Mouse (Mus musculus) CH12F3 (cell line): ENCODE data around the gene Nvl.

Experiments used
- in situ Hi-C: fragments of 300-500 bp; cut with MboI; formaldehyde crosslinking; loops from 2 replicates; pipeline ENCODE4 v1.14.3; 2020; ENCODE audit warnings: low sequenced_read_pairs

Nvl gene

GRCm38 (mm10) chr1:181143950-181144836 lies at the start of gene Nvl, which contains the start of gene Cnih4:
Gene Nvl (minus strand): TSS chr1:181144204.
Gene Cnih4 (plus strand): TSS chr1:181144693.
- in situ Hi-C loops: no loop called here

GRCm38 (mm10) chr1:181188925-181189324 lies 44.9 kb upstream of the Nvl start:
- in situ Hi-C loops: no loop called here

- in situ Hi-C loops: no loop called here
Observed at GRCm38 (mm10) chr1:181170210-181170609, 26.2 kb upstream of the Nvl start.

GRCm38 (mm10) chr1:181168377-181168776 lies 24.4 kb upstream of the Nvl start:
- in situ Hi-C loops: no loop called here

GRCm38 (mm10) chr1:181167816-181168215 lies 23.8 kb upstream of the Nvl start:
- in situ Hi-C loops: no loop called here

- in situ Hi-C loops: no loop called here
Observed at GRCm38 (mm10) chr1:181151541-181151940, 7.5 kb upstream of the Nvl start.

- in situ Hi-C loops: no loop called here
Observed at GRCm38 (mm10) chr1:181150827-181151534, 7.0 kb upstream of the Nvl start.

- in situ Hi-C loops: no loop called here
Observed at GRCm38 (mm10) chr1:181150431-181150826, 6.4 kb upstream of the Nvl start.

- in situ Hi-C loops: no loop called here
Observed at GRCm38 (mm10) chr1:181149373-181150017, 5.5 kb upstream of the Nvl start.

GRCm38 (mm10) chr1:181148540-181148939 lies 4.5 kb upstream of the Nvl start:
- in situ Hi-C loops: no loop called here

- in situ Hi-C loops: no loop called here
Observed at GRCm38 (mm10) chr1:181146187-181146586, 2.2 kb upstream of the Nvl start.

GRCm38 (mm10) chr1:181144966-181145365 lies 962 bp upstream of the Nvl start:
- in situ Hi-C loops: no loop called here

- in situ Hi-C loops: no loop called here
Observed at GRCm38 (mm10) chr1:181143609-181143949, 425 bp downstream of the Nvl start.

GRCm38 (mm10) chr1:181138730-181139129 lies 5.3 kb downstream of the Nvl start:
- in situ Hi-C loops: no loop called here

- in situ Hi-C loops: no loop called here
Observed at GRCm38 (mm10) chr1:181131915-181132314, 12.1 kb downstream of the Nvl start.

GRCm38 (mm10) chr1:181126766-181127165 lies 17.2 kb downstream of the Nvl start:
- in situ Hi-C loops: no loop called here

- in situ Hi-C loops: no loop called here
Observed at GRCm38 (mm10) chr1:181125916-181126315, 18.1 kb downstream of the Nvl start.

- in situ Hi-C loops: no loop called here
Observed at GRCm38 (mm10) chr1:181124145-181124544, 19.9 kb downstream of the Nvl start.

GRCm38 (mm10) chr1:181117112-181117511 lies 26.9 kb downstream of the Nvl start:
- in situ Hi-C loops: no loop called here

- in situ Hi-C loops: no loop called here
Observed at GRCm38 (mm10) chr1:181090048-181090447, 54.0 kb downstream of the Nvl start.

GRCm38 (mm10) chr1:181084021-181084420 lies 60.0 kb downstream of the Nvl start:
- in situ Hi-C loops: no loop called here

GRCm38 (mm10) chr1:181073075-181073474 lies 70.9 kb downstream of the Nvl start:
- in situ Hi-C loops: no loop called here
